Mouse (Mus musculus) heart, adult 18-20 months (tissue): ENCODE results near the gene Glyatl3. TPM values are rescaled to one million over a fixed set of nuclear protein-coding genes. Genes with fewer than 3 reads are reported as not detected.

Experiments
- DNase-seq, 2 experiments: peaks; one replicate each; pipeline ENCODE4 v3.0.0; 2021 to 2022; ENCODE audit warnings: mixed read lengths in 1 of 2
- long read RNA-seq, 2 experiments: library from polyadenylated mRNA; stranded (forward); transcript quantifications; one replicate each; pipeline ENCODE4 v2.0.0; 2021
- total RNA-seq, 2 experiments: library from RNA; stranded (reverse); gene quantifications; 2 replicates each; pipeline ENCODE4 v1.2.3; 2021

Gene Glyatl3
- total RNA-seq: not detected
- long read RNA-seq, experiment 1: 0 reads
- long read RNA-seq, experiment 2: 0 reads

DNA sequence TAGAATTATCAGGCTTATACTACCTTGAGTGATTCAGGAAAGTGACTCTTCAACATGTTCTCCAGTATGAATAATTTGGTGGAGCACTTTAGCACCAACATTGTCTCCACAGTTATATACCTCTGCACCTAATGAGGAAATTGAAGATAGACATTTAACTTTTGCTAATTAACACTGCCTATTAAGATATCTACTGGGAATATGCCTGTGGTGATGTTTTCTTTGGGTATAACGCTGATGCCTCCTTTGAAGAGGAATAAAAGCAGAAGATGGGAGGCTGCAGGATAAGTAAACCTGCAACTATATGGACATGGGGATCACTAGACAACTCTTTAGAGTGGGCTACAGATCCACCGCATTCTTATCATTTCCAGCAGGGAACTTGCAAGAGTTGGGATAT, at the start of gene Glyatl3:
Glyatl3 (minus strand) TSS at position 101 of the 400 bp plus-strand sequence.
- DNase-seq: no peak

DNA sequence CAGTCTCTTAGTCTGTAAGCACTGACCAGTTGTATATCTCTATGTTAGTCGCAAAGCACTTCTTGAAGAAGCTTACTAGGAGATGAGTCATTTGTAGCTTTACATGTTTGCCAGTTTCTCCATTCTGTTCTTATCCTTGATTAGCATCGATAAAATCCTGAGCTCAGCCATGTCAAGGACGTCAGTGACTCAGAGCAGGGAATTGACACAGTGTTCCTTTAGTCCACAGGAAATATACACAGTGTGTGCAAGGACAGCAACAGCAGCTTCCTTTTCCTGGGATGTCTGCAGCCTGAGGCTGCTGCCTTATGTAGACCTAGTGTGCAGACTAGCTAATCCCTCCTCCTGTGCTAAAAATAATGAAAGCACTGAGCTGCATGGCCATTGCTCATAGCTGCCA, 34.4 kb upstream of the Glyatl3 start:
- no peak for DNase-seq

- DNase-seq: peak; percentile 99
Observed at GRCm38 (mm10) chr17:40934420-40935231, 20.5 kb upstream of the Glyatl3 start, which contains the start of the genes Mut and Cenpq. Mut (plus strand) TSS chr17:40934685. Cenpq (minus strand) TSS chr17:40935047.

GRCm38 (mm10) chr17:40933985-40934384, 19.8 kb upstream of the Glyatl3 start:
- no peak for DNase-seq

GRCm38 (mm10) chr17:40915499-40915898, 1.3 kb upstream of the Glyatl3 start:
- no peak for DNase-seq

DNA sequence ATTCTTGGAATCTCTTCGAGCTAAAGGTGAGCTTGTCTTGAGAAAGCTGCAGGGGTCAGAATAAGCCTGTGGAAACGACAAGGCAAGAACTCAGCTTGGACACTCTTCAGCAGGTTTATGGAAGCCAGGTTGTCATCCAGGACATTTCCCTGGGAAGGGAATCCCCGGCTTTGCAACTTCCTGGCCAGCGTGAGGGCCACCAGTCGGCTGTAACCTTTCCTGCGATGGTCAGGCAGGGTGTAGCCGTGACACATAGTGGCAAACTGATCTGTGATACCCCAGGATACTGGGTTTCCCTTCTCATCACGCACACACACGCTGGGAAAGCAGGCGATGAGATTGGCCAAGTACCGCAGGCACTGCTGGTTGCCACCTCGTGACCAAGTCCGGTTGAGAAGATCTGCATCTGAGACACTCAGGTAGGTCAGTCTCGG, 9.4 kb downstream of the Glyatl3 start:
- DNase-seq: peak in 1 of 2 experiments; percentile 6

- DNase-seq: peak in 1 of 2 experiments; percentile 4
Observed at GRCm38 (mm10) chr17:40904056-40904597, 10.0 kb downstream of the Glyatl3 start.

GRCm38 (mm10) chr17:40903345-40903744, 10.8 kb downstream of the Glyatl3 start:
- DNase-seq: no peak

GRCm38 (mm10) chr17:40899783-40900363, 14.3 kb downstream of the Glyatl3 start:
- DNase-seq: no peak

- peak in 1 of 2 experiments; percentile 52 for DNase-seq
Observed at GRCm38 (mm10) chr17:40896863-40897262, 17.3 kb downstream of the Glyatl3 start.

- no peak for DNase-seq
Observed at GRCm38 (mm10) chr17:40887849-40888536, 26.2 kb downstream of the Glyatl3 start.

DNA sequence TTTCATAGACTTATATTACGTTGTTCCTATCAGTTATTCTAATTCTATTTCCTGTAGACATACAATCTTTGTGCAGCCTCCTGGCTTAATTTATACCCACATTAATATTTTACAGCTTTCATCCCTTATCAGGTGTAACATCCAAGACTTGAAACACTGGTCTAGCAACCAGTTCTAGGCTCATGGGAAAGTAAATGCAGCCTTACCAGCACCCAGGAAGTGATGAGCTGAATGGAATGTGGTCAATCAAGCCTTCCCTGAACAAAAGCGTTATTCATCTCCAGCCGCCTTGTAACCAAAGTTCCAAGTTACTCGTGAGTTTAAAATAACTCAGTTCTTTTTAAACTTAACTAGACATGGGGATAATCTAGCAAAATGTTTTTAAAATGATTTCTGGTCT, 29.0 kb downstream of the Glyatl3 start:
- no peak for DNase-seq

GRCm38 (mm10) chr17:40882172-40882571, 32.0 kb downstream of the Glyatl3 start:
- no peak for DNase-seq

GRCm38 (mm10) chr17:40879924-40880691, 34.0 kb downstream of the Glyatl3 start, which contains the start of gene 9130008F23Rik:
9130008F23Rik (minus strand) TSS chr17:40880559.
- peak; percentile 80 to 81 for DNase-seq

- no peak for DNase-seq
Observed at GRCm38 (mm10) chr17:40879528-40879923, 34.6 kb downstream of the Glyatl3 start.

DNA sequence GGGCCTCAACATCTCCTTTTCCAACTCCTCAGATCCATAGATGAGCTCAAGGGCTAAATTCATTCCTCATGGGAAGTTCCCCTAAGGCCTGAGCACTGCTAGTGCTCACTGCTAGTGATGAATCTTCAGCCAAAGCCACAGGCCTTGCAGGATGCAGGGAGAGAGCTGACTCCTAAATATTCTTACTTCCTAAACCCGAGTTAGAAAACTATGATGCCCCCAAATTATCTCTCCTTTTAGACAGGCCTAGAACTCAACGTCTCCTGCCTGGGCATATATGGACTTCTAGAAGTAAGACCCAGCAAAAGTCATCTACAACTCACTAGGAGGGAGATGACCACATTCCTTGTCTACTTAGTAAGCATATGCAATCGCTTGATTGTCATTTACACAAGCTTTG, 36.4 kb downstream of the Glyatl3 start:
- peak in 1 of 2 experiments; percentile 8 for DNase-seq

DNA sequence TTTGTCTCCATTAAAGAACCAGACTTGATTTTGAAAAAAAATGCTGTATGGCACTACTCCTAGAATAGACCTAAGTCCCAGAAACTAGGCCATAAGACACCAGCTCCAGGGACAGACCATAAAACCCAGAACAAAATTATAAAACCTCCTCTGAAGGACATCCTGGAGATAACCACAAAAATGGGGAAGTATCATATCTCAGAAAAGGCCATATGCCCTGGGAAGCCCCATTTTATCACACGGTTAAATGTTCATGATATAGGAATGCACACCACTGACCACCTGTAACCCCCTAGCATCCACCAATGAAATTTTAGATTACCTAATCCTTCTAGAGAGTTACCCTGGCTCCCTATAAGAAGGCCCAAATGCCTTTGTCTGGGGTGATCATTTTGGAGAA, 38.6 kb downstream of the Glyatl3 start:
- no peak for DNase-seq

GRCm38 (mm10) chr17:40874701-40875100, 39.4 kb downstream of the Glyatl3 start:
- DNase-seq: no peak

DNA sequence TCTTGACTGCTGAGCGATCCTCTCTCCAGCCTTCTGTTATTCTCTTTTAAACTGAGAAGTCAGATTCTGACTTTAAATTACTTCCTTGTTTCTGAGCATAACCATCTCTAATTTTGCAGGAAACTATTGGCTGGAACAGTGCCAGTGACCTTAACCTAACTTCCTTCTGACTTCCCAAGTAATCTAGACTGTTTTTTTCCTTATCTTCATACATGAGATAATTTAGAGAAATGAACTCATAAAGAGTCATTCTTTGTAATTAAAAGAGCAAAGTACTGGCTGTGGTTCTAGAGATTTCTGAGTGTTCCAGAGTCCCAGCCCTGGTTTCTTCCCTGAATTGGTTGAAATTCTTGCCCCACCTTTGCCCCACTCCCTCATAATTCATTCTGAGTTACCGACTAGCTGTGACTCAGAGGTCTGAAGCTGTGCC, 40.6 kb downstream of the Glyatl3 start:
- DNase-seq: peak; percentile 20 to 40

DNA sequence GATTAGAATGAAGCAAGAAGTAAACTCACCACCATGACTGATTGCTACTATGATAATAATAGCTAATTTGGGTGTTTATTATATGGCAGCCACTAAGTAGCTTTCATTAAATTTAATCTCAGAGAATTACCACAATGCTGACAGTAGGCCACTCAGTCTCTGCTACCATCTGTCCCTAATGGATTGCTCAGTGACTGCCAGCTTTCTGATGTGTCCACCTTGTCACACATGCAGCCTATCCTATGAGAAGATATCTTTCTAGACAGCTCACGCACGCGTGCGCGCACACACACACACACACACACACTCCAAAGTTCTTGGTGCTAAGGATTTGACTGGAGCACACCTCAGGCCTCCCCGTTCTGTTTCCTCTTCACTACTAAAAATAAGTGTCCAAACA, 41.5 kb downstream of the Glyatl3 start:
- DNase-seq: no peak

GRCm38 (mm10) chr17:40868952-40869747, 45.0 kb downstream of the Glyatl3 start:
- no peak for DNase-seq
